Mouse (Mus musculus) hindbrain, embryonic 15.5 days (tissue): ENCODE measurements at regions not wholly inside any gene's neighbourhood (a gene's known extent, or its start where the extent isn't known, plus 50 kb on each side); places are given as distances from the start of the nearest gene placed in this dataset.

Source experiments
- ATAC-seq: fragments of 200-750 bp; cut with Nextera tagmentation; 2 replicates; pipeline ENCODE4 v1.8.0; 2017; ENCODE audit warnings: low read depth, moderate number of reproducible peaks, moderate TSS enrichment; ENCODE audit not compliant: low FRiP score
- H3K27ac ChIP-seq: fragments of 300-500 bp; sonication (generic); replicated peaks from 2 replicates; pipeline ENCODE4 v1.5.1; 2015; ENCODE audit warnings: mild to moderate bottlenecking, inconsistent platforms
- H3K27me3 ChIP-seq: fragments of 300-500 bp; sonication (generic); 2 replicates; pipeline ENCODE4 v1.6.1; 2015; ENCODE audit warnings: control low read depth, inconsistent platforms
- H3K36me3 ChIP-seq: fragments of 300-500 bp; sonication (generic); 2 replicates; pipeline ENCODE4 v1.6.1; 2015; ENCODE audit warnings: control low read depth, inconsistent platforms
- H3K4me1 ChIP-seq: fragments of 300-500 bp; sonication (generic); replicated peaks from 2 replicates; pipeline ENCODE4 v1.6.1; 2015; ENCODE audit warnings: control low read depth, inconsistent platforms
- H3K4me2 ChIP-seq: fragments of 300-500 bp; sonication (generic); 2 replicates; pipeline ENCODE4 v1.6.1; 2015; ENCODE audit warnings: moderate library complexity, mild to moderate bottlenecking, inconsistent platforms
- H3K4me3 ChIP-seq: fragments of 300-500 bp; sonication (generic); 2 replicates; pipeline ENCODE4 v1.5.1; 2015; ENCODE audit warnings: mild to moderate bottlenecking, inconsistent platforms
- H3K9ac ChIP-seq: fragments of 300-500 bp; sonication (generic); 2 replicates; pipeline ENCODE4 v1.6.1; 2015; ENCODE audit warnings: inconsistent platforms
- H3K9me3 ChIP-seq: fragments of 300-500 bp; sonication (generic); 2 replicates; pipeline ENCODE4 v1.6.1; 2016; ENCODE audit warnings: control low read depth, inconsistent platforms
- WGBS: fragments of 180-500 bp; shearing (Covaris S2); methylation state at CpG from one replicate; pipeline ENCODE4 v1.1.7; 2015; 5-methylcytosine and 5-hydroxymethylcytosine counted together

DNA sequence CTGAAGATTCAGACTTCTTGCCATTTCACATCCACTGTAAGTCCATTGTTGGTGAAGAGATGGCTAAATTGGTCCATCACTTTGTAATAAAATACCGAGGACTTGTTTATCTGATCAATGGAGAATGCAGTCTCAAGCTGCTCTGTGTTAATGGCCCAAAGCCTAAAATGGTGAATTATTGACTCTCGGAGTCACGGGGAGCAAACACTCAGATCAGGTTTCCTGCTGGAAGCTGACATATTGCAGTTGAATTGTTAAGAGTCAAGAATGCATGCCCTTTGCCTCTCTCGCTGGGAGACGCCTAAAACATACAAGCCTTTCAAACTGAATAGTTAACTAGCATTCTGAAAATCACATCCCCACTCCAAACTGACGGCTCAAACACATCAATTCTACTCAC is 129.0 kb upstream of the Irx4 start:
- no peak overlapping the region for H3K4me3 ChIP-seq
- 42% methylated on average over 6 of the region's 6 CpGs for WGBS

DNA sequence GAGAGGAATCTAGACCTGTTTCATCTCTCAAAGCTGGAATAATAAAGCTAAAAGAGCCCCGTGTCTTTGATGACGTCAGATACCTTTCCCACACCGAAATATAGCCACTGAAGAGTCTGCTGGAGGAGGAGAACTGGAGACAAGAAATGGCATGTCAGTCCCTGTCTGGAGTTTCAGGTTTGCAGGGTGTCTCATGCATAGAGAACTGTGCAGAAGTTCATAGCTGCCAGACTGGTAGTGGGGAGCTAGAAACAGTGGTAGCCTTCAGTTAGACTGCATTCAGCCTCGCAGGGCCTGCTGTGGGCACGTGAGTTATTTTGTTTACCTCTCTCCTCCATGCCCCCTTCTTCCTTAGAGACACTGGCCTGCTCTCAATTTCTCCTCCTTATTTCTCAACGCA is 127.5 kb upstream of the Irx4 start:
- Histone ChIP-seq H3K9me3 (0 out of 2 replicates have a peak, but pooled peaks cover 7% of the 10 kb centered on the region), H3K27ac (no peak overlapping the region), H3K4me3 (no peak overlapping the region), H3K9ac (no peak overlapping the region), H3K4me2 (no peak overlapping the region), H3K4me1 (no peaks in the 10 kb centered on the region), H3K36me3 (no peaks in the 10 kb centered on the region), H3K27me3 (no peaks in the 10 kb centered on the region)
- ATAC-seq: no peak
- 81% methylated on average over 6 of the region's 6 CpGs for WGBS

More for the DNA sequence above, 129.0 kb upstream of the Irx4 start:
- no peaks in the 10 kb centered on the region for H3K4me1 ChIP-seq
- H3K27ac ChIP-seq: no peak overlapping the region
- H3K9me3 ChIP-seq: no peaks in the 10 kb centered on the region
- no peak for ATAC-seq
- H3K9ac ChIP-seq: no peak overlapping the region
- H3K36me3 ChIP-seq: no peaks in the 10 kb centered on the region
- no peak overlapping the region for H3K4me2 ChIP-seq
- no peaks in the 10 kb centered on the region for H3K27me3 ChIP-seq

DNA sequence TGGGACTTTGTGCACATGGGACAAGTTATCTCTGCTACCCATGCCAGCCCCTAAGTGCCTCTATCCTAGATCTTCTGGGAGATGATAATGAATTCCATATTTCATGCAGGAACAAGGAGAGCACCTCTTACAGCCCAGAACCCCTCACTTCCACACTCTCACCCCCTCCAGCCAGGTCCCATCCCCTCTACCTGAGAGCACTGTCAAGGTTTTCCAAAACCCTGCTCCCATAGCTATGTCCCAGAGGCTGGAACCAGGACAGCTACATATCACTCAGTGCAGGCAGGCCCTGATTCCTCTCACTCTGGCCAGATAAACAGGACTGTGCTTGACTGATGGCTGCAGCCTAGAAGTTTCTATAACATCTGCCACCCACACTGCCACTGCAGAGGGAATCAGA is 125.3 kb upstream of the Irx4 start:
- no peak overlapping the region for H3K4me2 ChIP-seq
- ATAC-seq: no peak
- H3K9ac ChIP-seq: no peak overlapping the region
- H3K9me3 ChIP-seq: 0 out of 2 replicates have a peak, but pooled peaks cover 7% of the 10 kb centered on the region
- H3K36me3 ChIP-seq: no peaks in the 10 kb centered on the region
- H3K4me1 ChIP-seq: no peaks in the 10 kb centered on the region
- no peak overlapping the region for H3K27ac ChIP-seq
- H3K27me3 ChIP-seq: no peaks in the 10 kb centered on the region
- H3K4me3 ChIP-seq: no peak overlapping the region

DNA sequence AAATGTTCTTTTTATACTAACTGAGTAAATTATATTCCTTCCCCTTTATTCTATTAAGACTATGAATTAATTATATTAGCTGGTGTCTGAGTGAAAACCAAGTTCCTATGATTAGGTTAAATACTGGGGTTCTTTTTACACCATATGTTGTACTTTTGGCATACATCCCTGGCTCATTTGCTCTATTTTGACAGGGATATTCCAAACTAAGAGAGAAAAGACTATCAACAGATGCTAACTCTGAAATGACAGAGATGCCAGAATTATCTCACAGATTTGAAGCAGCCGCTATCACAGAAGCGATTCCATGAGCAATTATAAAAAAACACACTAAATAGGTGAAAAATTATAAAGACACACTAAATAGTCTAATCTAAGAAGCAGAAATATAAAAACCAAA is 119.0 kb upstream of the Irx4 start:
- Histone ChIP-seq H3K36me3 (no peaks in the 10 kb centered on the region), H3K4me1 (no peaks in the 10 kb centered on the region), H3K27me3 (no peaks in the 10 kb centered on the region), H3K4me2 (no peak overlapping the region), H3K9ac (no peak overlapping the region), H3K27ac (no peak overlapping the region), H3K9me3 (0 out of 2 replicates have a peak, but pooled peaks cover 7% of the 10 kb centered on the region), H3K4me3 (no peak overlapping the region)
- no peak for ATAC-seq
- 89% methylated on average over 2 of the region's 2 CpGs for WGBS

DNA sequence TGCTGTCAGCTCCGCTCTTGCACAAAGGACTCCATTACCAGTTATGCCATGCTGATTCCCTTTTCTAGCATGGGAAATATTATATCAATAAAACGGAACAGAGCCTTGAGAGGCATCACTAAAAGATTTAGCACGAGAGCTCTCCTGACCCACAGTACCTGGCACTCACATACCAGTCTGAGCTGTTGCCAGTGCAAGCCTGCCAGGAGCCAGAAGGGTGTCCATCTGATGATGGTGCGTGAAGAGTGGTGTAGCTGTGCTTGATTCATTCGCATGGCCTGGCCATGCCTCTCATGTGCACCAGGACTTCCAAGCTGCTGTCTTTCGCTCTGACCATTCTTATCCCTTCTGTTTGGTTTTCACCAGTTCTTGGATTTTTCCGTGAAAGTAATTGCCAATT is 102.3 kb upstream of the Irx4 start:
- Histone ChIP-seq H3K27me3 (0 out of 2 replicates have a peak, but pooled peaks cover 6% of the 10 kb centered on the region), H3K4me2 (no peak overlapping the region), H3K9me3 (no peaks in the 10 kb centered on the region), H3K36me3 (no peaks in the 10 kb centered on the region), H3K9ac (no peak overlapping the region), H3K4me3 (no peak overlapping the region), H3K4me1 (peaks cover 8% of the 10 kb centered on the region), H3K27ac (no peak overlapping the region)
- 79% methylated on average over 7 of the region's 7 CpGs for WGBS
- ATAC-seq: no peak

DNA sequence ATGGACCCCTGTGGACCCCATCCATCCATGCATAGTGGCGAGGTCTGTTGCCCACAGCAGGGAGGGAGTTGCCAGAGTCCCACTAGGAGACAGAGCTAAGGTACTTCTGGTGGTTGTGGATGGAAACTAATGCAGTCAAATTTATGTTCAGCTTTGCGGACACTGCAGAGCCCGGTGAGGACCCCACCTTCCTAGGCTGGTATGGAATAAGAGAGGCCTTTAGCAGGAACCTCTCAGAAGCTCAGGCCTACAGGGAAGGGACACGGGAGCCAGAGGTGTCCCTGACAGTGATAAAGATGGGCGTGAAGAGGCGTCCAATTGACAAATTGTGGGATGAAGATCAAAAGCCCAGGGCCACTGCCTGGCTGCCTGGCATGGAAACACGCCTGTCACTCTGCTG is 100.8 kb upstream of the Irx4 start:
- Histone ChIP-seq H3K9ac (no peak overlapping the region), H3K4me2 (peak overlapping the region; percentile 66), H3K4me1 (peaks cover 8% of the 10 kb centered on the region), H3K4me3 (no peak overlapping the region), H3K36me3 (no peaks in the 10 kb centered on the region), H3K9me3 (no peaks in the 10 kb centered on the region), H3K27me3 (0 out of 2 replicates have a peak, but pooled peaks cover 6% of the 10 kb centered on the region), H3K27ac (no peak overlapping the region)
- ATAC-seq: no peak
- 29% methylated on average over 7 of the region's 7 CpGs for WGBS

DNA sequence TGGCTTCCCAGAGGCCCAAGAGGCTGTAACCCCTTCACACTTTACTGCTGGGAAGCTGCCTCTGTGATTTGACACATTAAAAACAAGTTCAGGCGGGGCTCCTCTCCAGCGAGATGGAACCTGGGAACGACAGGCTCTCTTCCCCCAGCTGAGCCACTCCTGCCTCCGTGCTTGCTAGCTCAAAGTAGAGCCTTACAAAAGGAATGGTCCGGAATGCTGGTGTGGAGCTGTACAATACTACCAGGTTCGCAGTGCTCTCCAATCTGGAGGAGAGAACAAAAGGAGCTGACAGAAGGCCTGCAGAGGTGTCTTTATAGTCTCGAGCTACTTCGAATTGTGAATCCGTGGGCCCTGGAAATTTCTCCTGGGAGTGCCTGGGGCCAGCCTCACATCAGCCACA is 100.4 kb upstream of the Irx4 start:
- Histone ChIP-seq H3K36me3 (no peaks in the 10 kb centered on the region), H3K4me1 (peaks cover 8% of the 10 kb centered on the region), H3K4me2 (peak overlapping the region; percentile 66), H3K27me3 (0 out of 2 replicates have a peak, but pooled peaks cover 6% of the 10 kb centered on the region), H3K9ac (peak overlapping the region; percentile 39), H3K27ac (no peak overlapping the region), H3K9me3 (no peaks in the 10 kb centered on the region), H3K4me3 (peak overlapping the region; percentile 34)
- 11% methylated on average over 9 of the region's 9 CpGs for WGBS
- peak; percentile 55; the same call in 1 of the 2 replicates for ATAC-seq

DNA sequence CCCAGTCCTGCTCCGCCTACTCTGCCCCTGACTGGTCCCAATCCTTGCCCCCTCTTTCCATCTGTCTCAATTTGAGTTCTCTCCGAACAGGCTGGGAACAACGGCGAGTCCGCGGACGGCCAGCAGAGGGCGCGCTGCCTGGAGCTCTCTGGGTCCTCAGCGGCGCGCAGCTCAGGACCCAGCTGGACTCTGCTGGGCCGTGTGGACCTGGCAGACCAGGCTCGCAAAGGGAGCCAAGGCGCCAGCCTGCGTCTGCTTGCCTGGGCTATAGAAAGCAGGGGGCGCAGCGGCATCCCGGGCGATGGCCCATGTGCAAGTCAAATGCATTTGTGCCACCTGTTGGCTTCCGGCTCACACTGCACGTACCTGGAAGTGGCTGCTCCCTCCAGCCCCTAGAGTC is 100.0 kb upstream of the Irx4 start:
- Histone ChIP-seq H3K4me2 (peak overlapping the region; percentile 66), H3K9me3 (no peaks in the 10 kb centered on the region), H3K4me3 (peak overlapping the region; percentile 34), H3K4me1 (peaks cover 8% of the 10 kb centered on the region), H3K27ac (no peak overlapping the region), H3K27me3 (0 out of 2 replicates have a peak, but pooled peaks cover 6% of the 10 kb centered on the region), H3K36me3 (no peaks in the 10 kb centered on the region), H3K9ac (peak overlapping the region; percentile 39)
- 0% methylated on average over 22 of the region's 22 CpGs for WGBS
- peak; percentile 98 for ATAC-seq

DNA sequence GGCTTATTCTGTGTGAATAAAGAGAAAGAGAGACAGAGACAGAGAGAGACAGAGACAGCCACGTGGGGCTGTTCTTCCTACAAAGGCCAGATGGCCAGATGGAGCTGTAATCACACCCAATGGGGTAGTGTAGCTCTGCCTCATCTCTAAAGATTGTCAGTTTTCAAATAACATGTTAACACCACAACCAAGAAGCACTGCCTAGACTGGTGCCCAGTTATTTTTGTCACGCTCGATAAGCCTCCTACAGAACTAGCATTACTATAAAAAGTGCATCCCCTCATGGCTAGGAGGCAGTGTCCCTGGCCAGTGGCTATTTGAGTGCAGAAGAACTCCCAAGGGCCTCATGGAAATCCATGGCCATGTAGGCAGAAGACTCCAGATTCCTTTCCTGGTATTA is 90.0 kb upstream of the Irx4 start:
- 75% methylated on average over 3 of the region's 3 CpGs for WGBS
- H3K27ac ChIP-seq: no peak overlapping the region
- H3K9ac ChIP-seq: no peak overlapping the region
- no peak for ATAC-seq
- no peak overlapping the region for H3K4me3 ChIP-seq
- H3K9me3 ChIP-seq: no peaks in the 10 kb centered on the region
- no peak overlapping the region for H3K4me2 ChIP-seq
- H3K27me3 ChIP-seq: no peaks in the 10 kb centered on the region
- H3K4me1 ChIP-seq: no peaks in the 10 kb centered on the region
- H3K36me3 ChIP-seq: no peaks in the 10 kb centered on the region

DNA sequence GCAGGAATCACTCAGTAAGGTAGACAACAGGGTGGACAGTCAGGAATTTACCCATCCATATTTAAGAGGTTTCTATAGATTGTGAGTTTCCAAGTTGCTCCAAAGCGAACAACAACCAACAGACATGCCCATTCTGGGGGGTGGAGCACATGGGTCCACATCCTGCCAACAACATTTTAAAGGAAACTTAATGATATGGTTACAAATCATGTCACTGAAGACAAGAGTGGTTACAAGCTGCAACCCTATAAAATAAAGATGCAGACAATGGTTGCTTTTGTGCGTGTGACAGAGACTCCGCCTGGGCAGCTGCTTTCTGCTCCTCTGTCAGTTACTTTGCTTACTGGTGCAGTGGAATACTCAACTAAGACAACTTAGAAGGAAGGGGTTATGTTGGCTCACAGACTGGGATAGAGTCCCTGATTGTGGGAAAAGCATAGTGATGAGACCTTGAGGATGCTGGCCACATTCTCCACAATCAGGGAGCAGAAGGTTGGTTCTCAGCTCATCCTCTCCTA is 52.3 kb upstream of the Irx4 start:
- H3K4me3 ChIP-seq: no peak overlapping the region
- no peaks in the 10 kb centered on the region for H3K4me1 ChIP-seq
- no peak overlapping the region for H3K27ac ChIP-seq
- ATAC-seq: no peak
- no peaks in the 10 kb centered on the region for H3K9me3 ChIP-seq
- 72% methylated on average over 3 of the region's 3 CpGs for whole genome bisulfite sequencing
- H3K36me3 ChIP-seq: no peaks in the 10 kb centered on the region
- H3K27me3 ChIP-seq: no peaks in the 10 kb centered on the region
- H3K4me2 ChIP-seq: no peak overlapping the region
- H3K9ac ChIP-seq: no peak overlapping the region
